Mouse (Mus musculus) urinary bladder, postnatal 4 days (tissue): Measurements from ENCODE around the gene Ergic1.

ENCODE experiments used
- DNase-seq, 2 experiments: peaks; one replicate each; pipeline ENCODE4 v3.0.0; 2021 to 2022; ENCODE audit warnings: low spot score in 2 of 2

The Ergic1 gene

GRCm38 (mm10) chr17:26702621-26703020 is 141.3 kb downstream of the Ergic1 start:
- no peak for DNase-seq

- DNase-seq, result no peak
Measured at GRCm38 (mm10) chr17:26703671-26704070, 142.4 kb downstream of the Ergic1 start.

GRCm38 (mm10) chr17:26705463-26706359 is 144.4 kb downstream of the Ergic1 start:
- no peak for DNase-seq
